In genomic region chr1:159924105-159924504, GRCm38 (mm10) we compare ENCODE assay signal across 15 mouse cellular contexts.
DNase-seq lines count a peak whose midpoint lies in the region; ATAC-seq and TF ChIP-seq lines count a peak whose summit lies in the region.
"Had no signal": no experiment of that assay in that cellular context is flagged by ENCODE, and none has a peak within 500 bp of the region (broad histone marks: within the 10 kb centered on the region; RNA-seq: fewer than 3 reads in every experiment).

No protein-coding gene starts in this region.

- WGBS in stomach, embryonic 16.5 days: 48% methylated on average over 4 of the region's 4 CpGs
- WGBS in stomach, postnatal 0 days: 44% methylated on average over 4 of the region's 4 CpGs

- peak overlapping the region; percentile 6; the same call in 1 of the 2 replicates for H3K27ac ChIP-seq in stomach, embryonic 16.5 days (ENCODE audit: low read length)
- H3K27ac ChIP-seq in stomach, postnatal 0 days (replicated peaks): no peak overlapping the region
- H3K27ac ChIP-seq: forebrain, embryonic 10.5 days; hindbrain, embryonic 12.5 days; neural tube, embryonic 12.5 days; stomach, embryonic 15.5 days had no signal

- no peak for TF ChIP-seq EP300 in stomach, postnatal 0 days (optimal IDR thresholded peaks at IDR 0.05)

- peak; percentile 64; the same call in 1 of the 2 replicates for ATAC-seq in stomach, embryonic 16.5 days (ENCODE audit: insufficient read depth, low FRiP score)
- no peak for ATAC-seq in stomach, postnatal 0 days (ENCODE audit: low FRiP score, low TSS enrichment)
- no peak for ATAC-seq in erythroblast, adult 5-6 weeks (replicated peaks; ENCODE audit: low FRiP score, poor library complexity, severe bottlenecking)
- ATAC-seq: activated CD4-positive, CD25-positive, alpha-beta regulatory T cell, adult 4 months had no signal

- H3K4me2 ChIP-seq in stomach, embryonic 16.5 days (ENCODE audit: low read depth, low read length): no peak overlapping the region
- H3K4me2 ChIP-seq in stomach, postnatal 0 days (replicated peaks; ENCODE audit: low read depth): no peak overlapping the region
- H3K4me2 ChIP-seq: hindbrain, embryonic 12.5 days; liver, embryonic 11.5 days; midbrain, embryonic 11.5 days; neural tube, embryonic 12.5 days; stomach, embryonic 15.5 days had no signal

- peak; percentile 18 to 20 for DNase-seq in cerebellum, postnatal 10 days
- no peak for DNase-seq in cerebellum, adult 9-11 months
- DNase-seq in kidney, adult 9 months: peak; percentile 8
- no peak for DNase-seq in kidney, adult 18-20 months
- DNase-seq in stomach, postnatal 0 days (ENCODE audit: low spot score): no peak
- DNase-seq in embryo, embryonic 10 days (ENCODE audit: low spot score): no peak

- H3K9ac ChIP-seq in stomach, embryonic 16.5 days (ENCODE audit: low read length): no peak overlapping the region
- H3K9ac ChIP-seq in stomach, postnatal 0 days (ENCODE audit: low read length): no peak overlapping the region
- H3K9ac ChIP-seq: hindbrain, embryonic 12.5 days; neural tube, embryonic 12.5 days; stomach, embryonic 15.5 days had no signal

- no peak overlapping the region for H3K4me3 ChIP-seq in stomach, embryonic 16.5 days (replicated peaks; ENCODE audit: low read length)
- no peak overlapping the region for H3K4me3 ChIP-seq in stomach, postnatal 0 days (ENCODE audit: low read depth, low read length)
- H3K4me3 ChIP-seq: forebrain, embryonic 10.5 days; hindbrain, embryonic 12.5 days; neural tube, embryonic 12.5 days; stomach, embryonic 15.5 days had no signal

- H3K36me3 ChIP-seq in stomach, embryonic 16.5 days (ENCODE audit: control insufficient read depth, insufficient read depth, low read length): no peaks in the 10 kb centered on the region
- no peaks in the 10 kb centered on the region for H3K36me3 ChIP-seq in stomach, postnatal 0 days (ENCODE audit: control insufficient read depth, insufficient read depth, low read length)
- H3K36me3 ChIP-seq: forebrain, embryonic 10.5 days; hindbrain, embryonic 12.5 days; neural tube, embryonic 12.5 days; stomach, embryonic 15.5 days had no signal

- peaks cover 4% of the 10 kb centered on the region; the same call in 1 of the 2 replicates for H3K4me1 ChIP-seq in stomach, embryonic 16.5 days (ENCODE audit: control insufficient read depth, insufficient read depth, low read length)
- H3K4me1 ChIP-seq in stomach, postnatal 0 days (replicated peaks; ENCODE audit: control insufficient read depth, insufficient read depth): no peaks in the 10 kb centered on the region
- H3K4me1 ChIP-seq: forebrain, embryonic 10.5 days; hindbrain, embryonic 12.5 days; neural tube, embryonic 12.5 days; stomach, embryonic 15.5 days had no signal

- no peaks in the 10 kb centered on the region for H3K9me3 ChIP-seq in stomach, embryonic 16.5 days (replicated peaks; ENCODE audit: control insufficient read depth, low read length)
- no peaks in the 10 kb centered on the region for H3K9me3 ChIP-seq in stomach, postnatal 0 days (ENCODE audit: control insufficient read depth, low read length)
- H3K9me3 ChIP-seq: forebrain, embryonic 10.5 days; hindbrain, embryonic 12.5 days; neural tube, embryonic 12.5 days; stomach, embryonic 15.5 days had no signal

- TF ChIP-seq CTCF in stomach, postnatal 0 days (IDR thresholded peaks at IDR 0.05; ENCODE audit: low read depth): no peak

- no peaks in the 10 kb centered on the region for H3K27me3 ChIP-seq in stomach, embryonic 16.5 days (ENCODE audit: control insufficient read depth, insufficient read depth, low read length)
- no peaks in the 10 kb centered on the region for H3K27me3 ChIP-seq in stomach, postnatal 0 days (ENCODE audit: control insufficient read depth, insufficient read depth, low read length)
- H3K27me3 ChIP-seq: hindbrain, embryonic 12.5 days; neural tube, embryonic 12.5 days; stomach, embryonic 15.5 days had no signal

Comparison
In these comparisons a context has a peak if more than half of its experiments do, and no peak if none do; other contexts are left out.
1. DNase-seq: peak in cerebellum, postnatal 10 days (2 of 2) and kidney, adult 9 months (single experiment); none in cerebellum, adult 9-11 months (single experiment), kidney, adult 18-20 months (single experiment), stomach, postnatal 0 days (single experiment) and embryo, embryonic 10 days (single experiment).